Mouse (Mus musculus) G1E (cell line): ENCODE results near the gene Tbc1d24.

Experiments used
- CTCF ChIP-seq: IDR thresholded peaks from 2 replicates; pipeline ENCODE4 v1.5.1; 2012; ENCODE audit warnings: low read depth, low read length, inconsistent platforms, mixed read lengths
- GATA1 ChIP-seq: IDR thresholded peaks from 2 replicates; pipeline ENCODE4 v1.6.1; 2012; ENCODE audit warnings: borderline replicate concordance, low read length, inconsistent platforms, mixed read lengths
- GATA2 ChIP-seq: IDR thresholded peaks from 2 replicates; pipeline ENCODE4 v1.6.1; 2012; ENCODE audit warnings: low read depth, low read length, inconsistent platforms, borderline replicate concordance
- POLR2AphosphoS5 ChIP-seq: IDR thresholded peaks from 2 replicates; pipeline ENCODE4 v1.6.1; 2012; ENCODE audit warnings: low read depth, low read length, inconsistent platforms; ENCODE audit not compliant: insufficient replicate concordance
- TAL1 ChIP-seq: conservative IDR thresholded peaks from 2 replicates; pipeline ENCODE4 v1.6.1; 2012; ENCODE audit warnings: low read depth, low read length, inconsistent platforms, mixed read lengths

- TF ChIP-seq CTCF (no peak), GATA1 (no peak), POLR2AphosphoS5 (no peak), TAL1 (no peak), GATA2 (no peak)
These were observed 45.6 kb upstream of the Tbc1d24 start for GRCm38 (mm10) chr17:24250988-24251319.
